Mouse (Mus musculus) 3T3-L1 (cell line): Measurements from ENCODE around the gene Ube2u.

Source experiments
- DNase-seq: peaks from one replicate; pipeline ENCODE4 v3.0.0-alpha.2; 2015; ENCODE audit warnings: low read depth, low spot score

Ube2u gene

GRCm38 (mm10) chr4:100547905-100548304 lies 69.3 kb downstream of the Ube2u start:
- no peak for DNase-seq

- DNase-seq = no peak
Observed at GRCm38 (mm10) chr4:100553296-100553695, 74.6 kb downstream of the Ube2u start.

- peak; percentile 74 for DNase-seq
Observed at GRCm38 (mm10) chr4:100588236-100589206, 109.9 kb downstream of the Ube2u start.

GRCm38 (mm10) chr4:100595771-100596170 lies 117.1 kb downstream of the Ube2u start:
- no peak for DNase-seq

- DNase-seq = no peak
Observed at GRCm38 (mm10) chr4:100596630-100597029, 118.0 kb downstream of the Ube2u start.

- DNase-seq = peak; percentile 23
Observed at GRCm38 (mm10) chr4:100597049-100597448, 118.4 kb downstream of the Ube2u start.
